Mouse (Mus musculus) heart, postnatal 36 days (tissue): Measurements from ENCODE around the gene March6. TPM values are rescaled to one million over a fixed set of nuclear protein-coding genes. Genes with fewer than 3 reads are reported as not detected.

ENCODE experiments used
- DNase-seq, 2 experiments: peaks; one replicate each; pipeline ENCODE4 v3.0.0; 2021 to 2022
- intact Hi-C: fragments of 180-260 bp; cut with DNase I; formaldehyde crosslinking; loops from one replicate; pipeline ENCODE4 v1.15.1; 2025
- total RNA-seq, 2 experiments: library from RNA; stranded (reverse); gene quantifications; 2 replicates each; pipeline ENCODE4 v1.2.3; 2021

Gene March6
- total RNA-seq, 2 experiments from 2014 or later = 108 to 117 TPM

- no peak for DNase-seq
- intact Hi-C loops = no loop called here
Observed at GRCm38 (mm10) chr15:31458081-31458480, 72.8 kb downstream of the March6 start.

- intact Hi-C loops = loop anchor here (2.0 kb wide), 1 partner anchor 74 kb away; the partner anchor contains the start of gene March6
- no peak for DNase-seq
Observed at GRCm38 (mm10) chr15:31456381-31456780, 74.5 kb downstream of the March6 start.

- intact Hi-C loops = loop anchor here (5.0 kb wide), 2 partner anchors 132 to 233 kb away; partner anchors contain the start of gene Dap
- DNase-seq = no peak
Observed at GRCm38 (mm10) chr15:31454861-31455295, 76.0 kb downstream of the March6 start.

- intact Hi-C loops = loop anchor here (5.0 kb wide), 2 partner anchors 133 to 232 kb away; partner anchors contain the start of gene Dap
- no peak for DNase-seq
Observed at GRCm38 (mm10) chr15:31454096-31454860, 76.6 kb downstream of the March6 start.

GRCm38 (mm10) chr15:31453098-31453916 is 77.5 kb downstream of the March6 start, which contains the start of gene Ropn1l:
Ropn1l (minus strand) TSS chr15:31453737.
- intact Hi-C loops = loop anchor here (2.0 to 5.0 kb wide), 3 partner anchors 87 to 231 kb away; partner anchors contain the start of genes Ankrd33b and Dap
- DNase-seq = peak; percentile 93 to 94

- DNase-seq = no peak
- intact Hi-C loops = loop anchor here (2.0 to 5.0 kb wide), 3 partner anchors 86 to 230 kb away; partner anchors contain the start of genes Ankrd33b and Dap
Observed at GRCm38 (mm10) chr15:31452336-31453097, 78.3 kb downstream of the March6 start.

- intact Hi-C loops = loop anchor here (2.0 to 5.0 kb wide), 4 partner anchors 29 to 522 kb away; partner anchors contain the start of gene Dap
- DNase-seq = no peak
Observed at GRCm38 (mm10) chr15:31449772-31450171, 81.1 kb downstream of the March6 start.

- peak in 1 of 2 experiments; percentile 54 for DNase-seq
- intact Hi-C loops = loop anchor here (1.0 to 5.0 kb wide), 2 partner anchors 131 to 520 kb away; no protein-coding TSS in a partner anchor
Observed at GRCm38 (mm10) chr15:31447121-31447520, 83.7 kb downstream of the March6 start.

- no peak for DNase-seq
- intact Hi-C loops = no loop called here
Observed at GRCm38 (mm10) chr15:31442698-31443097, 88.2 kb downstream of the March6 start.

- no peak for DNase-seq
- intact Hi-C loops = no loop called here
Observed at GRCm38 (mm10) chr15:31441996-31442395, 88.9 kb downstream of the March6 start.

GRCm38 (mm10) chr15:31436811-31437210 is 94.0 kb downstream of the March6 start:
- intact Hi-C loops = no loop called here
- DNase-seq = no peak

- no peak for DNase-seq
- intact Hi-C loops = no loop called here
Observed at GRCm38 (mm10) chr15:31436083-31436482, 94.8 kb downstream of the March6 start.

- no peak for DNase-seq
- intact Hi-C loops = no loop called here
Observed at GRCm38 (mm10) chr15:31433768-31434167, 97.1 kb downstream of the March6 start.

GRCm38 (mm10) chr15:31431847-31432246 is 99.0 kb downstream of the March6 start:
- intact Hi-C loops = no loop called here
- no peak for DNase-seq

GRCm38 (mm10) chr15:31430014-31430413 is 100.8 kb downstream of the March6 start:
- DNase-seq = no peak
- intact Hi-C loops = no loop called here

- intact Hi-C loops = no loop called here
Observed at GRCm38 (mm10) chr15:31429429-31429828, 101.4 kb downstream of the March6 start.

GRCm38 (mm10) chr15:31428571-31428970 is 102.3 kb downstream of the March6 start:
- no peak for DNase-seq
- intact Hi-C loops = no loop called here

More at GRCm38 (mm10) chr15:31429429-31429828, 101.4 kb downstream of the March6 start:
- no peak for DNase-seq

- intact Hi-C loops = no loop called here
- no peak for DNase-seq
Observed at GRCm38 (mm10) chr15:31427390-31427789, 103.5 kb downstream of the March6 start.

GRCm38 (mm10) chr15:31426066-31426706 is 104.7 kb downstream of the March6 start:
- intact Hi-C loops = no loop called here
- DNase-seq = no peak
